Mouse (Mus musculus) cortical plate, adult 2 months (tissue): ENCODE results near the gene 2010106E10Rik.

Experiments
- CTCF ChIP-seq: fragments of 200-500 bp; IDR thresholded peaks from 2 replicates; pipeline ENCODE4 v1.5.1; 2011; ENCODE audit warnings: mild to moderate bottlenecking, control low read depth, low read length; ENCODE audit not compliant: insufficient read depth; ENCODE audit errors: extremely low read depth
- POLR2A ChIP-seq: fragments of 200-500 bp; IDR thresholded peaks from 2 replicates; pipeline ENCODE4 v1.6.1; 2011; ENCODE audit warnings: mild to moderate bottlenecking, low read length, control low read depth; ENCODE audit not compliant: insufficient read depth; ENCODE audit errors: extremely low read depth

- TF ChIP-seq POLR2A (no peak), CTCF (no peak)
Observed at GRCm38 (mm10) chrX:112524755-112525154, 29.7 kb downstream of the 2010106E10Rik start.
